Mouse (Mus musculus) C2C12 (cell line): ENCODE results near the gene Krt13.

Source experiments
- CTCF ChIP-seq: IDR thresholded peaks from one replicate; pipeline ENCODE4 v1.5.1; 2011; ENCODE audit not compliant: control insufficient read depth, insufficient read depth, insufficient read length
- MYOD1 ChIP-seq: IDR thresholded peaks from one replicate; pipeline ENCODE4 v1.6.1; 2011; ENCODE audit warnings: low read depth; ENCODE audit not compliant: control insufficient read depth, insufficient read length
- USF1 ChIP-seq: IDR thresholded peaks from one replicate; pipeline ENCODE4 v1.6.1; 2011; ENCODE audit warnings: low read depth, mild to moderate bottlenecking, control low read depth, moderate library complexity

DNA sequence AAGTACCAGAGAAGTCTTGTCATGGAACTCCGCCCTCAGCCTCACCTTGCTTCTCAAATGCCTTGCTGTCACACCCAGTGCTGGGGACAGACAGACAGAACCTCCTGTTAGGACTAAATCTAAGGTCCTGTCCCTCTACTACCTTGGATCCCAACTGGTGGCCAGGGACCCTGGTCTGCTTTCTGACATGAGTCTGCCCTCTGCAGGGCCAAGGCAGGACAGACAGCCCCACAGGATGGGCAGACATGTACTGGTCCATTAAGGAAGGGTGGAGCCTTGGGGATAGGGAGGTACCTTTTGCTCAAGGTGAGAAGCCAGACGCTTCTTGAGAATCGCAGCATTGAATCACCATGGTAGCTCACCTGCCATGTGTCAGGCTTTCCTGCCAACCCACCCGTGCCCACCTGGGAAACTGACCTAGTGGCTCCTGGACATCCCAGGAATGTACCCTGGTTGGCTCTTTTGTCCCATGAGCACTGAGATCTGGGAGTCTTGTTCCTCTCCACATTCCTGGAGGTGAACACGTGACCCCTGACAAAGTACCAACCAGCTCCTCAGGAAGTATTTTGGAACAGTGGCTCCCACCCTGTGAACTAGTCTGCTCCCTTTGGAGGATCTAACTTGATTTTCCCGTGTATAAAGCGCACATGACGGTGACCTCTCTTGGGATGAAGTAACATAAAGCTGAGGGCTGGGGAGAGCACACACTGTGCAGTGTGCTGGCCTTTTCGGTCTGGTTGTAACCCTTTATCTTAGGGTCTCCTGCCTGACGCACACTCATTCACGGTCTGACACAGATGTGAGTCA, 8.2 kb downstream of the Krt13 start:
- TF ChIP-seq CTCF (no peak), USF1 (peak; percentile 91), MYOD1 (no peak)
